Mouse (Mus musculus): Measurements from ENCODE around the gene Pik3c2b. TPM values are rescaled to one million over a fixed set of nuclear protein-coding genes. Genes with fewer than 3 reads are reported as not detected.

Gene Pik3c2b
- polyA plus RNA-seq, 1 experiment from 2014 or later = 13.8 TPM

DNA sequence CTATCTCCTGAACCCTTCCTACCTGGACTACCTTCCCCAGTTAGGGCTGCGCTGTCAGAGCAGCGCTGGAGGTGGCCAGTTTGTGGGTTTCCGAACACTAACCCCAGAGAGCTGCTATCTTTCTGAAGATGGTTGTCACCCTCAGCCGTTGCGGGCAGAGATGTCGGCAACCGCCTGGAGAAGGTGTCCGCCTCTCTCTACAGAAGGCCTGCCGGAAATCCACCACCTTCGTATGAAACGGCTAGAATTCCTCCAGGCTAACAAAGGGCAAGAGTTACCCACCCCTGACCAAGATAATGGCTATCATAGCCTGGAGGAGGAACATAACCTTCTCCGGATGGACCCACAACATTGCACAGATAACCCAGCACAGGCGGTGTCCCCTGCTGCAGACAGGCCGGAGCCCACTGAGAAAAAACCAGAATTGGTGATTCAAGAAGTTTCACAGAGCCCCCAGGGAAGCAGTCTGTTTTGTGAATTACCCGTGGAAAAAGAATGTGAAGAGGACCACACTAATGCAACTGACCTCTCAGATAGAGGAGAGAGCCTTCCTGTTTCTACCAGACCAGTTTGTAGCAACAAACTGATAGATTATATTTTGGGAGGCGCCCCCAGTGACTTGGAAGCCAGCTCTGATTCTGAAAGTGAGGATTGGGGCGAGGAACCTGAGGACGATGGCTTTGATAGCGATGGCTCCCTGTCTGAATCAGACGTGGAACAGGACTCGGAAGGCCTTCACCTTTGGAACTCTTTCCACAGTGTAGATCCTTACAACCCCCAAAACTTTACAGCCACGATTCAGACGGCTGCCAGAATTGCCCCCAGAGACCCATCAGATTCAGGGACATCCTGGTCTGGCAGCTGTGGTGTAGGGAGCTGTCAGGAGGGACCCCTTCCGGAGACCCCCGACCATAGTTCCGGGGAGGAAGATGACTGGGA lies 87.2 kb downstream of the Pik3c2b start:
- H3K9ac ChIP-seq (replicated peaks; ENCODE audit: low read depth, low read length) = peak overlapping the region; percentile 98
- H3K4me3 ChIP-seq (ENCODE audit: low read depth, low read length) = peak overlapping the region; percentile 94
- peaks cover 6% of the 10 kb centered on the region; the same call in 1 of the 2 replicates for H3K4me1 ChIP-seq (ENCODE audit: control insufficient read depth, insufficient read depth, low read length)
- no peaks in the 10 kb centered on the region for H3K9me3 ChIP-seq (ENCODE audit: control insufficient read depth, low read depth, low read length)
- no peaks in the 10 kb centered on the region for H3K27me3 ChIP-seq (ENCODE audit: control insufficient read depth, insufficient read depth, low read length)
- ATAC-seq (ENCODE audit: insufficient number of reproducible peaks, insufficient read depth, low FRiP score, low read depth) = no peak
- 7% methylated on average over 26 of the region's 26 CpGs for WGBS
- peaks cover 14% of the 10 kb centered on the region for H3K36me3 ChIP-seq (ENCODE audit: control insufficient read depth, insufficient read depth, low read length)
- peak overlapping the region; percentile 96 for H3K27ac ChIP-seq (ENCODE audit: low read length)
- H3K4me2 ChIP-seq (replicated peaks; ENCODE audit: low read depth, low read length) = peak overlapping the region; percentile 83

DNA sequence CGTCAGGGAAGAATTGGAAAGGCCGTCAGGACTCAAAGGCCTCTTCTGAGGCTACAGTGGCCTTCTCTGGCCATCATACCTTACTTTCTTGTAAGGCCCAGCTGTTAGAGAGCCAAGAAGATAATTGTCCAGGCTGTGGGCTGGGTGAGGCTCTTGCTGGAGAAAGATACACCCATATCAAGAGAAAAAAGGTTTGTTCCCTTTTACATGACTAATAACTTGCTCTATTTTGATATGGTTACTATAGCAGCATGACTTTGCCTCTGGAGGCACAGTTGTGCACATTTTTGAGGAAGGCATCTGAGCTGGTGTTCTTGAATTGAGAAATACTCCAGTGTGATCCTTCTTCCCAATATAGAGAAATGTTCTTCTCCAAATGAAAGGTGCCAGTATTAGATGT lies 88.0 kb downstream of the Pik3c2b start:
- no peaks in the 10 kb centered on the region for H3K27me3 ChIP-seq (ENCODE audit: control insufficient read depth, insufficient read depth, low read length)
- peak overlapping the region; percentile 83 for H3K4me2 ChIP-seq (replicated peaks; ENCODE audit: low read depth, low read length)
- peak overlapping the region; percentile 94 for H3K4me3 ChIP-seq (ENCODE audit: low read depth, low read length)
- peaks cover 21% of the 10 kb centered on the region for H3K36me3 ChIP-seq (ENCODE audit: control insufficient read depth, insufficient read depth, low read length)
- peaks cover 6% of the 10 kb centered on the region; the same call in 1 of the 2 replicates for H3K4me1 ChIP-seq (ENCODE audit: control insufficient read depth, insufficient read depth, low read length)
- 18% methylated on average over 2 of the region's 2 CpGs for WGBS
- no peak for ATAC-seq (ENCODE audit: insufficient number of reproducible peaks, insufficient read depth, low FRiP score, low read depth)
- no peak overlapping the region for H3K27ac ChIP-seq (ENCODE audit: low read length)
- no peaks in the 10 kb centered on the region for H3K9me3 ChIP-seq (ENCODE audit: control insufficient read depth, low read depth, low read length)
- peak overlapping the region; percentile 98 for H3K9ac ChIP-seq (replicated peaks; ENCODE audit: low read depth, low read length)

DNA sequence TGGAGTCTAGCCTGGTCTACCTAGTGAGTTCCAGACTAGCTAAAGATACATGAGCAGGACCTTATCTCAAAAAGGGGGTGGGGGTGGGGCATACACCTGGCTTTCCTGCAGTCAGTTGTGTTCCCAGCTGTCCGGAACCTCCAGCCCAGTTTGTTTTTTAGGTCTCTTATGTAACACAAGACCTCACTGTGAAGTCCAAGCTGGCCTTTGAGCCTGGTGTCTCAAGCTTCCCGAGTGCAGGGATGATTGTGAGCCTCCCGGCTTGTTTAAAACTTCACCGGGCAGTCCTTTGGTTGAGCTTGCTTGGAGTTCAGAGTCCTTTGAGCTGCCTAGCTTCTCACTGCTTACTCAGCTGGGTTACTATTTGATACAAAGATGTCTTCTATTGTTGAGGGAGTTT lies 88.6 kb downstream of the Pik3c2b start:
- H3K4me3 ChIP-seq (ENCODE audit: low read depth, low read length) = peak overlapping the region; percentile 94
- ATAC-seq (ENCODE audit: insufficient number of reproducible peaks, insufficient read depth, low FRiP score, low read depth) = no peak
- WGBS = 5% methylated on average over 4 of the region's 4 CpGs
- H3K9ac ChIP-seq (replicated peaks; ENCODE audit: low read depth, low read length) = peak overlapping the region; percentile 98
- H3K27me3 ChIP-seq (ENCODE audit: control insufficient read depth, insufficient read depth, low read length) = no peaks in the 10 kb centered on the region
- H3K4me1 ChIP-seq (ENCODE audit: control insufficient read depth, insufficient read depth, low read length) = peaks cover 6% of the 10 kb centered on the region; the same call in 1 of the 2 replicates
- H3K9me3 ChIP-seq (ENCODE audit: control insufficient read depth, low read depth, low read length) = no peaks in the 10 kb centered on the region
- peaks cover 27% of the 10 kb centered on the region for H3K36me3 ChIP-seq (ENCODE audit: control insufficient read depth, insufficient read depth, low read length)
- H3K27ac ChIP-seq (ENCODE audit: low read length) = no peak overlapping the region
- peak overlapping the region; percentile 83 for H3K4me2 ChIP-seq (replicated peaks; ENCODE audit: low read depth, low read length)

DNA sequence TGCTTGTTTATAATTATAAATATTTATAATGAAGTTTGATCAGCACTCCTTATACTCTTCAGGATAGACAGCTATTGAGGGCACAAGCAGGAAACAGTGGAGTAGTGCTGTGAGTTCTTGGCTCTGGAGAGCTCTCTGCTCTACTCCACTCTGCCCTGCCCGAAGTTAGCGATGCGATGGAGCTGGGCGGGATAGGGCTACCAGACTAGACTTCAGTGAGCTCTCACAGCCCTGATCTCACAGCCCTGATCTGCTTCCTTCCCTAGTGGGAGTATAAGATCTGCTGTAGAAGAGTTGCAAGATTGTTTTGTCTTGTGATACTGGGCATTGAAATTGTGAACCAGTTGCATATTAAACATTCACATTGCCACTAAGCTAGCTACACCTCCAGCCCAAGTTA lies 89.4 kb downstream of the Pik3c2b start:
- 35% methylated on average over 4 of the region's 4 CpGs for WGBS
- no peak for ATAC-seq (ENCODE audit: insufficient number of reproducible peaks, insufficient read depth, low FRiP score, low read depth)
- Histone ChIP-seq H3K4me1 (ENCODE audit: control insufficient read depth, insufficient read depth, low read length) (peaks cover 6% of the 10 kb centered on the region; the same call in 1 of the 2 replicates), H3K27me3 (ENCODE audit: control insufficient read depth, insufficient read depth, low read length) (no peaks in the 10 kb centered on the region), H3K36me3 (ENCODE audit: control insufficient read depth, insufficient read depth, low read length) (peaks cover 32% of the 10 kb centered on the region), H3K9me3 (ENCODE audit: control insufficient read depth, low read depth, low read length) (no peaks in the 10 kb centered on the region), H3K9ac (replicated peaks; ENCODE audit: low read depth, low read length) (no peak overlapping the region), H3K27ac (ENCODE audit: low read length) (no peak overlapping the region), H3K4me2 (replicated peaks; ENCODE audit: low read depth, low read length) (peak overlapping the region; percentile 83), H3K4me3 (ENCODE audit: low read depth, low read length) (peak overlapping the region; percentile 94)

DNA sequence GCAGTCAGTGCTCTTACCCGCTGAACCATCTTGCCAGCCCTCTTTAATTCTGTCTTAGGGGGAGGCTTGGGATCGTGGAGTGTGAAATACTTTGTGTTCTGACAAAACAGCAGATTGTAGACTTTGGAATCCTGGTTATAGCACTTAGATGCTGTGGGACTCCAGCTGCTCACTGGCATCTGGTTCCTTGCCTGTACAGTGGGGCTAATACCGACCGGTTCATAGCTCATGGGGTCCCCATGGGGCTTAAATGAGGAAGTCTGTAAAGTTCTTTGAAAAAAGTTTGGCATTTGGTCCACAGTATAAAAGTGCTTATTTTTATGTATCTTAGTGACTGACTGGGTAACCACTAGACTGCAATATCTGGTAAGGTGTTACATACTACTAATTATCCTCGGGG lies 90.3 kb downstream of the Pik3c2b start:
- H3K36me3 ChIP-seq (ENCODE audit: control insufficient read depth, insufficient read depth, low read length) = peaks cover 40% of the 10 kb centered on the region
- H3K4me3 ChIP-seq (ENCODE audit: low read depth, low read length) = peak overlapping the region; percentile 0; the same call in 1 of the 2 replicates
- H3K4me1 ChIP-seq (ENCODE audit: control insufficient read depth, insufficient read depth, low read length) = peaks cover 6% of the 10 kb centered on the region; the same call in 1 of the 2 replicates
- H3K27me3 ChIP-seq (ENCODE audit: control insufficient read depth, insufficient read depth, low read length) = no peaks in the 10 kb centered on the region
- no peaks in the 10 kb centered on the region for H3K9me3 ChIP-seq (ENCODE audit: control insufficient read depth, low read depth, low read length)
- ATAC-seq (ENCODE audit: insufficient number of reproducible peaks, insufficient read depth, low FRiP score, low read depth) = no peak
- WGBS = 65% methylated on average over 5 of the region's 5 CpGs
- no peak overlapping the region for H3K9ac ChIP-seq (replicated peaks; ENCODE audit: low read depth, low read length)
- no peak overlapping the region for H3K27ac ChIP-seq (ENCODE audit: low read length)
- H3K4me2 ChIP-seq (replicated peaks; ENCODE audit: low read depth, low read length) = peak overlapping the region; percentile 83; the same call in 1 of the 2 replicates

DNA sequence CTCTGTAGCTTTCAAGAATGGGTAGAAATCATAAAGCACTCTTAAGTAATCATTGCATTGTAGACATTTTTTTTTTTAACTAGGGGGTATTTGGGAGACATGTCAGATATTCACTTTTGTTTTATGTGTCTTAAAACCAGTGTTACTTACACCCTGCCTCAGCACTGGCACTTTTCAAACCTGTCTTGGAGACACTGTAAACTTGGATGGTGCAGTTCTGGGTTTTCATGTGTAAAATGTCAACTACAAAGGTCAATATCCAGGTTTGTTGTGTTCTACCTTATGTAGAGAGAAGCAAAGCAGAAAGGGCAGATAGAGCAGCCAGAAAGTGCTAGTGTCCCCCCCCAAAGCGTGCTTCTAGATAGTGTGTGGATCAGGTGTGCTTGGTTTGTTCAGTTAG lies 92.9 kb downstream of the Pik3c2b start:
- Histone ChIP-seq H3K9me3 (ENCODE audit: control insufficient read depth, low read depth, low read length) (no peaks in the 10 kb centered on the region), H3K9ac (replicated peaks; ENCODE audit: low read depth, low read length) (no peak overlapping the region), H3K27me3 (ENCODE audit: control insufficient read depth, insufficient read depth, low read length) (no peaks in the 10 kb centered on the region), H3K4me3 (ENCODE audit: low read depth, low read length) (no peak overlapping the region), H3K4me2 (replicated peaks; ENCODE audit: low read depth, low read length) (no peak overlapping the region), H3K36me3 (ENCODE audit: control insufficient read depth, insufficient read depth, low read length) (peaks cover 45% of the 10 kb centered on the region), H3K4me1 (ENCODE audit: control insufficient read depth, insufficient read depth, low read length) (peaks cover 6% of the 10 kb centered on the region; the same call in 1 of the 2 replicates), H3K27ac (ENCODE audit: low read length) (no peak overlapping the region)
- no peak for ATAC-seq (ENCODE audit: insufficient number of reproducible peaks, insufficient read depth, low FRiP score, low read depth)
- WGBS = 84% methylated on average over 1 of the region's 1 CpGs

DNA sequence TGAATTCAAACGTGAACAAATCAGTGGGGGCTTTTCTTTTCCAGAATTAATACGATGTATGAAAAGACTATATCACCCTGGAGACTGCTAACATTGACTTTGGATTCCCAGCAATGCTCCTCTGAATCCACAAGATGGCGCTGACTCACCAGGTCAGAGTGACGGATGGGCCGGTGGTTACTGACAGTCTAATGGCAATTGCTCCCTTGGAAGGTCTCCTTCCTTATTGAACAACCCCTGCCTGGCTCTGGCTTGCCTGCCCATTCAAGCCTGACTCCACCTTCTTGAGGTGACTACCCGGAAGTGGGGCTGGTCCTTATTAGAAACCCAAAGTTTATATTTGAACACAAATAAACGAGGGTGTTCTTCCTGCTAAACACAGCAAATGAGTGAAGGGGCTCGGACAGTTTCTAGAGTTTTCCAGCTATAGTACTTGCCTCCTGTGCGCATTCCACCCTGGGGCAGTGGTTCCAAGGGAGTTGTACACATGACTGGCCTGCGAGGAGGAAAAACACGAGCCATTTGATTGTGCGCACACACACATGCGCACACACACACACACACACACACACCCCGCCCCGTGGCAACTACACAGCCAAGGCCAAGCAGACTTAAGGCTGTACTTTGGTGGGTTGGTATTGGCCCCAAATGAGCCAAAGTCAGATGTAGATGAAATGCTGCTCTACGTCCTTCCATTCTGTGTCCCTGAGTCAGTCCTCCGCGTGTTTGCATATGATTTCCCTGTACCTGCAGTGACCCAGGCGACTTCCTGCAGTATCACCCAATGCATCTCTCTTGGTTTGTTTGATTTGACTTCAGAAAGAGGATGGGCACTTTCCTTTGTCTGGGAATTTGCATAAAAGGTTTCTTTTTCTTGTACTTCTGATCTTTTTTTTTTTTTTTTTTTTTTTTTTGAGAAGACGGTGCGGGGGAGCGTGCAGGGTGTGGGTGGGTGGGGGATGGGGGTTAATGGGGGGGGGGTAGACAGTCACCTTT lies 100.8 kb downstream of the Pik3c2b start:
- Histone ChIP-seq H3K4me1 (ENCODE audit: control insufficient read depth, insufficient read depth, low read length) (no peaks in the 10 kb centered on the region), H3K36me3 (ENCODE audit: control insufficient read depth, insufficient read depth, low read length) (peaks cover 1% of the 10 kb centered on the region), H3K9me3 (ENCODE audit: control insufficient read depth, low read depth, low read length) (0 out of 2 replicates have a peak, but pooled peaks cover 4% of the 10 kb centered on the region), H3K4me2 (replicated peaks; ENCODE audit: low read depth, low read length) (no peak overlapping the region), H3K27me3 (ENCODE audit: control insufficient read depth, insufficient read depth, low read length) (no peaks in the 10 kb centered on the region), H3K27ac (ENCODE audit: low read length) (no peak overlapping the region), H3K9ac (replicated peaks; ENCODE audit: low read depth, low read length) (no peak overlapping the region), H3K4me3 (ENCODE audit: low read depth, low read length) (no peak overlapping the region)
- ATAC-seq (ENCODE audit: insufficient number of reproducible peaks, insufficient read depth, low FRiP score, low read depth) = peak; percentile 74; the same call in 1 of the 2 replicates
- 56% methylated on average over 22 of the region's 22 CpGs for WGBS

DNA sequence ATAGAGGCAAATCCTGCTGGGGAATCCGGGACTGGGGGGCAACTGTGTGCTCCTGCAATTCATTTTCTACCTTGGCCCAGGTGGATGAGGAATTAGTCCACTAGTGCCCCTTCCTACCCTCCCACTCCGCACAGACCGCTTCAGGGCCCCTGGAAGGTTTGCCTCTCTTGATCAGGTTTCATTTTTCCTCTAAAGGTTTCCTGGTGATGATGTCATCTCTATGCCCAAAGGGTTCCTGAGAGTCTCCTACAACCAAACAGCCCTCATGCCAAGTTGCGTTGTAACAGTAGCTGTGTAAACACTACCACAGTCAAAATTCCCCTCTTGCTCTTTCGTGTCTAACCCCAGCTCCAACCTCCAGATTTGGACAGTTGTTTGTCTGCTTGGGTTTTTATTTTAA lies 101.9 kb downstream of the Pik3c2b start:
- ATAC-seq (ENCODE audit: insufficient number of reproducible peaks, insufficient read depth, low FRiP score, low read depth) = no peak
- H3K9ac ChIP-seq (replicated peaks; ENCODE audit: low read depth, low read length) = no peak overlapping the region
- H3K27me3 ChIP-seq (ENCODE audit: control insufficient read depth, insufficient read depth, low read length) = no peaks in the 10 kb centered on the region
- H3K4me3 ChIP-seq (ENCODE audit: low read depth, low read length) = no peak overlapping the region
- H3K4me2 ChIP-seq (replicated peaks; ENCODE audit: low read depth, low read length) = no peak overlapping the region
- 76% methylated on average over 5 of the region's 5 CpGs for WGBS
- no peak overlapping the region for H3K27ac ChIP-seq (ENCODE audit: low read length)
- 0 out of 2 replicates have a peak, but pooled peaks cover 4% of the 10 kb centered on the region for H3K9me3 ChIP-seq (ENCODE audit: control insufficient read depth, low read depth, low read length)
- H3K36me3 ChIP-seq (ENCODE audit: control insufficient read depth, insufficient read depth, low read length) = no peaks in the 10 kb centered on the region
- H3K4me1 ChIP-seq (ENCODE audit: control insufficient read depth, insufficient read depth, low read length) = no peaks in the 10 kb centered on the region

Data from stomach, embryonic 14.5 days (tissue).